Mouse (Mus musculus) lung, adult 18-20 months (tissue): ENCODE results near the gene Mageb1.
"Not testable (repeated sequence)": the region's sequence is repeated elsewhere in the genome, so short reads cannot be mapped to it uniquely, and the experiment has no call there.

ENCODE experiments used
- DNase-seq, 2 experiments: peaks; one replicate each; pipeline ENCODE4 v3.0.0; 2022; ENCODE audit warnings: mixed read lengths in 2 of 2

The Mageb1 gene

DNA sequence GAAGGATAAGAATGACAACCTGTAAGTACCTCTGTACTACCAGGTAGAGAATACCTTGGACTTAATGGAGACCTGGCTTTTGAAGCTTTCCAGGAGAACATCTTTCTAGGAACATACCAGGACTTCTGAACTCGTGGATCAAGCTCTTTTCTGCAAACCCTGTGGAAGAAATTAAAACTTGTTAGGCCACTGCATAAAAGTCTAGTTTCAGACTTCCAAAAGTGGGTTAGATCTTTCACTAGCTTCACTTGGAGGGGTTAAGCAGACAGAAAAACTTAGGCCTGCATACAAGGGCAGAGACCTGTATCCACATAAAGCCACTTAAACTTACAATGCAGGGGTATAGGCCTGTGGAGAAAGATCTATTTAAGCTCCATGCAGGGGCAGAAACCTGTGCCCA lies at the start of gene Mageb1:
Gene Mageb1, minus strand, starts transcription at position 101 of the 400 bp plus-strand sequence.
- DNase-seq: not testable (repeated sequence)
